Mouse (Mus musculus) embryonic fibroblast, embryonic 13.5 days (primary cell): ENCODE results near the gene Ndufaf1. TPM values are rescaled to one million over a fixed set of nuclear protein-coding genes. Genes with fewer than 3 reads are reported as not detected.
"Not testable (repeated sequence)": the region's sequence is repeated elsewhere in the genome, so short reads cannot be mapped to it uniquely, and the experiment has no call there.

Experiments used
- H3K27ac ChIP-seq: 2 replicates; pipeline ENCODE4 v1.5.1; 2012; ENCODE audit warnings: low read length, control low read depth, inconsistent platforms; ENCODE audit not compliant: insufficient read depth
- H3K4me1 ChIP-seq: 2 replicates; pipeline ENCODE4 v1.6.1; 2011; ENCODE audit warnings: low read length; ENCODE audit not compliant: control insufficient read depth, insufficient read depth
- H3K4me3 ChIP-seq: 2 replicates; pipeline ENCODE4 v1.5.1; 2011; ENCODE audit warnings: mild to moderate bottlenecking, control low read depth, low read length; ENCODE audit not compliant: insufficient read depth
- CTCF ChIP-seq: IDR thresholded peaks from 2 replicates; pipeline ENCODE4 v1.5.1; 2011; ENCODE audit warnings: mild to moderate bottlenecking, control low read depth, low read length, moderate library complexity, borderline replicate concordance; ENCODE audit not compliant: insufficient read depth
- POLR2A ChIP-seq: IDR thresholded peaks from 2 replicates; pipeline ENCODE4 v1.6.1; 2011; ENCODE audit warnings: low read depth, mild to moderate bottlenecking, control low read depth, low read length, moderate library complexity
- polyA plus RNA-seq: library from polyadenylated mRNA; stranded (reverse); fragments of >200 nt; gene quantifications from 2 replicates; pipeline ENCODE4 v1.2.4, GENCODE M21; 2011; ENCODE audit warnings: low read depth; ENCODE audit not compliant: missing spikeins, insufficient read length

The Ndufaf1 gene
- polyA plus RNA-seq, 1 experiment: 31.3 TPM

GRCm38 (mm10) chr2:119675831-119676230 lies 13.2 kb upstream of the Ndufaf1 start:
- Histone ChIP-seq H3K27ac (no peak overlapping the region), H3K4me1 (no peaks in the 10 kb centered on the region), H3K4me3 (peak overlapping the region; percentile 94)
- TF ChIP-seq POLR2A (no peak), CTCF (no peak)

- TF ChIP-seq CTCF (no peak), POLR2A (no peak)
- Histone ChIP-seq H3K27ac (0 out of 2 replicates have a peak overlapping the region, but pooled peaks have one; percentile 2), H3K4me1 (no peaks in the 10 kb centered on the region), H3K4me3 (peak overlapping the region; percentile 94)
Observed at GRCm38 (mm10) chr2:119675215-119675784, 12.7 kb upstream of the Ndufaf1 start.

- peak within 1 kb of the TSS; percentile 94 for H3K4me3 ChIP-seq
- peak within 1 kb of the TSS; percentile 47 for H3K27ac ChIP-seq
- TF ChIP-seq CTCF (no peak), POLR2A (peak; percentile 97)
- H3K4me1 ChIP-seq: no peaks in the 10 kb centered on the region
Observed at GRCm38 (mm10) chr2:119674525-119675214, 12.0 kb upstream of the Ndufaf1 start, which contains the start of gene Rtf1. Rtf1 (plus strand) TSS chr2:119675068.

- H3K4me3 ChIP-seq: no peak overlapping the region
- no peaks in the 10 kb centered on the region for H3K4me1 ChIP-seq
- no peak overlapping the region for H3K27ac ChIP-seq
- TF ChIP-seq CTCF: no peak
- no peak for TF ChIP-seq POLR2A
Observed at GRCm38 (mm10) chr2:119669010-119669409, 6.4 kb upstream of the Ndufaf1 start.

GRCm38 (mm10) chr2:119665744-119666143 lies 3.1 kb upstream of the Ndufaf1 start:
- H3K4me3 ChIP-seq, H3K27ac ChIP-seq, H3K4me1 ChIP-seq: not testable (repeated sequence)

DNA sequence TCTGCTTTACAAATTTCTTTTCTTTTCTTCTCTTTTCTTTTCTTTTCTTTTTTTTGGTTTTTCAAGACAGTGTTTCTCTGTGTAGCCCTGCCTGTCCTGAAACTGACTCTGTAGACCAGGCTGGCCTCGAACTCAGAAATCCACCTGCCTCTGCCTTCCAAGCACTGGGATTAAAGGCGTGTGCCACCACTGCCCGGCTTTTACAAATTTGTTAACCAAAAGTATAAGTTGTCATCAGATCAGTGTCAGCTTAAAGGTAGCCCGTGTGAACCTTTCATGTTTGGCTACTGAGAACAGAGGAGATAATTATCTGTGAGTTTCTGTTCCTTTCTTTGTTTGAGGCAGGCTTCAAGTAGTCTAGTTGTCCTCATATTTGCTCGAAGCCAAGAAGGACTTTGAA lies 18.4 kb downstream of the Ndufaf1 start:
- H3K4me3 ChIP-seq: no peak overlapping the region
- H3K4me1 ChIP-seq: no peaks in the 10 kb centered on the region
- TF ChIP-seq POLR2A (no peak), CTCF (no peak)
- no peak overlapping the region for H3K27ac ChIP-seq

GRCm38 (mm10) chr2:119641214-119641912 lies 21.3 kb downstream of the Ndufaf1 start:
- TF ChIP-seq POLR2A (no peak), CTCF (no peak)
- Histone ChIP-seq H3K27ac (no peak overlapping the region), H3K4me3 (no peak overlapping the region), H3K4me1 (no peaks in the 10 kb centered on the region)

DNA sequence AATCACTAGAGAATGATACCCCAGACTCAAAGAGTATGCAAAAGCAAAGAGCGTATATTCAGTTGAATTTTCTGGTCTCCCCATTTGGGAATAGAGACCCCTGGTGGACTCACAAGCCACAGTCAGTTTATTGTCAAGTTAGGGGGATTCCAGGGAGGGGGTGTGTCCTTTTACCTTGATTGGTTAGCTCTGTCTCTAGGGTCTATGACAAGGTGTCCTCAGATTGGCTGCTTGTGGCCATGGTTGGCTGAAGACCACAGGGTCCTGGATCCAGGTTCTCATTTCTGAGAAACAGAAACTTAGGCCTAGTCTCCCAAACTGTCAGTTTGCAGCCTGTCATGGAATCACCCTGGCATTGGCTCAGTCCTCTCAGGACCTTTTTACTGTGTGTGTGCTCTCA lies 25.8 kb downstream of the Ndufaf1 start:
- Histone ChIP-seq H3K4me3 (no peak overlapping the region), H3K27ac (no peak overlapping the region), H3K4me1 (no peaks in the 10 kb centered on the region)
- TF ChIP-seq CTCF (no peak), POLR2A (no peak)

DNA sequence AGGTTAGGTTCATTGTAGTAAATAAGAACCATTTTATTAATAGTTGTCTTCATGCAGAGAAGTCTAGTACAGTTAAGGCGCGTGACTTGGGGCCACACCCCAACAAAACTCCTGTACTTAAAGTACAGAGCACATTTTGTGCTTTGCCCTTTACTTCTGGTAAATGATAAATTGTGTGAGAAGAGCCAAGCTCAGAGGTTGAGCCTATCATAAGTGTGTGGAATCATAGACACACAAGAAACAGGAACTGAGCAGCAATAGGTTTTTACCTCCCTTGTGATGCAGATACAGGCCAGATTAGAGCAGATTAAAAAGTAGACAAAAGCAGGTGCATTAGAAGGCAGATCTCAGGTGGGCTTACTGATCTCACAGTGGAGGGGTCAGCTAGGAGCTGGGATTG lies 41.3 kb downstream of the Ndufaf1 start:
- Histone ChIP-seq H3K4me1 (no peaks in the 10 kb centered on the region), H3K27ac (no peak overlapping the region), H3K4me3 (no peak overlapping the region)
- TF ChIP-seq CTCF (no peak), POLR2A (no peak)

- not testable (repeated sequence) for H3K27ac ChIP-seq, H3K4me1 ChIP-seq
- peak overlapping the region; percentile 80 for H3K4me3 ChIP-seq
Observed at GRCm38 (mm10) chr2:119619002-119619401, 43.6 kb downstream of the Ndufaf1 start.
